Mouse (Mus musculus) left cerebral cortex, postnatal 10 days (tissue): ENCODE data around the gene Dglucy. TPM values are rescaled to one million over a fixed set of nuclear protein-coding genes. Genes with fewer than 3 reads are reported as not detected.
A peak's percentile ranks its signal among the peaks of the same experiment; 100 is the strongest.

ENCODE experiments used
- DNase-seq, 2 experiments: peaks; one replicate each; pipeline ENCODE4 v3.0.0; 2021 to 2022; ENCODE audit warnings: low spot score in 2 of 2, mixed read lengths in 1 of 2; ENCODE audit errors: extremely low spot score in 1 of 2
- intact Hi-C: fragments of 180-260 bp; cut with DNase I; formaldehyde crosslinking; loops from one replicate; pipeline ENCODE4 v1.15.1; 2025
- total RNA-seq, 2 experiments: library from RNA; stranded (reverse); gene quantifications; 2 replicates each; pipeline ENCODE4 v1.2.3; 2021

The Dglucy gene
- total RNA-seq, 2 experiments from 2014 or later, result 5.5 to 7.3 TPM

DNA sequence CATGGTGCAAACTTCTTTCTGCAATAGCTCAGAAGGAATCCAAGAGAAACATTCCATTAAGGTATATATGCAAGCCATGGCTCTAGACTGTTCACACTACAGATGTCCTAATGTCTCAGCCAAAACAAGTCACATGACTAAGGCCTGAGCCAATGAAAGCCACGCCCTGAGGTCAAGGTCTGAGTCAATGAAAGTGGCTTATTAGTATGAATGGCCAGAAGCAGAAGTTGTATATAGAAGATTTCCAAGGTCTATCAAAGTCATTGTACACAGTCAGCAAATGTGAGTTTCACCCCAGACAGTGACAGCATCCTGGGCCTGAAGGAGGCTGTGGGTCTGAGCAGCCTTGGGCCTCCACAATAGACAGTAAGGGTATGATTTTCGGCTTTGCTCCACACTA, 52.2 kb downstream of the Dglucy start:
- DNase-seq, result no peak
- intact Hi-C loops, result no loop called here

DNA sequence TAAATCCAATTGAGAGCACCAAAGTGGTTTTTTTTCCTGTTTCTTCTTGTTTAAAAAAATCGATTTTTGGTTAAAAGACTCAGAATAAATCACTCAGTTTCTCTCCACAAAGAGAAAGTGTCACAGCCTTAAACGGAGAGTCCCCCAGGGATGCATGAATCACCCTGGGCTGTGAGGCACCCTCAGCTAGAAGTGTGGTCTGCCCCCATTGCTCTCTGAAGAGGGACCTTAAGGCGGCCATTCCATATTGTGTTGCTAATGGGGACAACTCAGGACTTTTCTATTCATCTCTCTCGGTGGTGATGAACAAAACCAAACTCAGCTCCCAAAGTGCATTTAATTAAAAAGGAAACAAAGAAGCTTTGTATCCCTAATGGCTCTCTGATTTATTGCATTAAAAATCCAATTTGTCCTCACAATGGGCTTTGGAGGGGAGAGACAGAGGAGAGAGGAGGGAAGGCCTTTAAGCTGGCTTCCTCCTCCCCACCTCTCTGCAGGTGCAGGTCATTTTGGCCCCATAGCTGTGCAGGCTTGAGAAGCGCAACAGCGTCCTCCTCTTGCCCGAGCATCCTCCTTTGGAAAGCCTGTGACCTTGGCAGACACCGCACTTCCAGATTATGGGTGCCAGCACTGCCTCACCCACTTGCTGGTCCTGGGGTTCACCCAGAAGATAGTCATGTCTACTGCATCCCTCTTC, 52.9 kb downstream of the Dglucy start:
- DNase-seq, result no peak
- intact Hi-C loops, result no loop called here

DNA sequence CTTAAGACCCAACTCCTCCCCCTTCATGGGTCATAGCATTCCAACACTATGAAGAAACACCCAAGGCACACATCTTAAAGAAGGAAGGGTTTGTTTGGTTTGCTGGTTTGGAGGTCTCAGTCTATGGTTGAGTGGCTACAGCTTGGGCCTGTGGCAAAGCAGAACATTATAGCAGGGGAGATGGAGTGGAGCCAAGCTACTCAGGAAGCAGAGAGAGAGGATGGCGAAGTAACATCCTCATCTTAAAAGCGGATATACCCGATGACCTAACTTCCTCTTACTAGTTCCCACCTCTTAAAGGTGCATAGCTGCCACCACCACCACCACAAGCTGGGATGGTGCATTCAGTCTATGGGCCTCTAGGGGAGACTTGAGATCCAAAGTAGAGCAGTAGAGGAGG, 58.4 kb downstream of the Dglucy start:
- intact Hi-C loops, result no loop called here
- no peak for DNase-seq

DNA sequence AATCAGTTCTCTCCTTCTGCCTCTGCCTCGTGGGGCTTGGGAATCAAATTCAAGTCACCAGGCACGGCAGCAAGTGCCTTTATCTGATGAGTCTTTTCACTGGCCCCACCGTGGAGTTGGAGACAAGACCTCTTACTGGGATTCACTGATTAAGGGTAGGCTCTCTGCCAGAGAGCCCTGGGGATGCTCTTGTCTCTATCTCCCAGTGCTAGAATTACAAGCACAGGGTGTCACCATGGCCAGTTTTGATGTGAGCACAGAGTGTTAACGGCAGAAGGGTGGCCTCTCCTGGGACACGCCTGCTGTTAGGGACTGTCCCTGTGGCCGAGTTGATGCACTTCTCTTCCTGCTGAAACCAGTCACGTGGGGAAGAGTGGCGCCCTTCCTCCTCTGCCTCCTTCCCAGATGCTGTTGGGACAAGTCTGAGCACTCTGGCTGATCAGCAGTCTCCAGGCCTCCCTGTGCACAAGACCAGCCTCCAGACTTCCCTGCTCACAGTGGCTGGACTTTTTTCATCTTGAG, 60.3 kb downstream of the Dglucy start:
- no peak for DNase-seq
- intact Hi-C loops, result no loop called here

DNA sequence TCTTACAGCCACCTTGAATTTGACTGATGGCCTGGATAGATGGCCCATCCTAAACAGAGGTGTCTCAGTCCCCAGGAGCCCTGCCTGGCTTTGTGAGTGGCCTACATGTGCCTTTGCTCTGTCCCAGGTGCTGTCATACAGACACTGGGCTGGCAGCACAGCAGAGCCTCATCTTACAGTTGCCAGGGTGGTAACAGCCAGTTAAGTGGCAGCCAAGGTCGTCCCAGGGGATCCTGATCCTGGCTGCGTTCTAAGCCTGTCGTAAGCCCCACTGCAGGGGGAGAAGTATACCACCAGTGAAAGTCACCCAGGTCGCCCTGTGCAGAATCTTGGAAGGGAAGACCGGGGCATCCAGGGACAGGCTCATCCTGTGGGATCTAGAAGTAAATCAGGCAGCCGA, 61.1 kb downstream of the Dglucy start:
- intact Hi-C loops, result loop anchor here (2.0 kb wide), 1 partner anchor 261 kb away; no protein-coding TSS in a partner anchor
- no peak for DNase-seq

DNA sequence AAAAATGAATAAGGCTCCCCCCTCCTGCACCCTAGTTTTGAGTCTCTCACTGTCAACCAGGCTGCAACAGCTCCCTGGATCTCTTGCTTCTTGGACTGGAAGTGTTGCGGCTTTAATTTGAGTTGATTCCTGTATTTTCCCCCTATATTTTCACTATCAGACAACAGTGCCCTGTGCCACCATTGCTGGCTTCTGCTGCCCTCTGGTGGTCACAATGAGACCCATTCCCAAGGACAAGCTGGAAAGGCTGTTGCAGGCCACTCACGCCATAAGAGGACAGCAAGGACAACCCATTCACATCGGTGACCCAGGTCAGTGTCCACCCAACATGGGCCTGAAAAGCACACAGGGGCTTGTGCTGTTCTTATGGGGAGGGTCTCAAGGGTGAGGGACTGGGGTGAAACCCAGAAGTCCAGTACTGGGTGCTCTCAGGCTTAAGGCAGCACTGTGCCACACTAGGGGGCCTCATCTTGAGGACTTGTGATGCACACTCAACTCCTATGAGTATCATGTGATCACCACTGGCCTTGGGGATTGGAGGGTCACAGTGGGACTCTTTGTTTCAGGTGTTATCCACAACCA, 62.4 kb downstream of the Dglucy start:
- intact Hi-C loops, result loop anchor here (1.0 to 2.0 kb wide), 2 partner anchors 117 to 263 kb away; no protein-coding TSS in a partner anchor
- DNase-seq, result peak; percentile 74 to 83

DNA sequence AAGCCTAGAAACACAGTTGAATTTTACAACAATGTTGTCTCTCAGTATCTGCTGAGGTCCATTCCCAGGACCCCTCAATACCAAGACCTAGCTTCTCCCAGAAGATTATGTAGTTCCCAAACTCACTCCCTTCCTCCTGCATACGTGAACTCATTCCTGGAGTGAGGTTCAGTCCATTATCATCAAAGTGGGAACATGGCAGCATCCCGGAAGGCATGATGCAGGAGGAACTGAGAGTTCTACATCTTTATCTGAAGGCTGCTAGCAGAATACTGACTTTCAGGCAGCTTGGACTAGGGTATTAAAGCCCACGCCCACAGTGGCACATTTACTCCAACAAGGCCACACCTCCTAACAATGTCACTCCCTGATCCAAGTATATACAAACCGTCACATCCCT, 64.3 kb downstream of the Dglucy start:
- intact Hi-C loops, result loop anchor here (2.0 kb wide), 1 partner anchor 678 kb away; no protein-coding TSS in a partner anchor
- no peak for DNase-seq

DNA sequence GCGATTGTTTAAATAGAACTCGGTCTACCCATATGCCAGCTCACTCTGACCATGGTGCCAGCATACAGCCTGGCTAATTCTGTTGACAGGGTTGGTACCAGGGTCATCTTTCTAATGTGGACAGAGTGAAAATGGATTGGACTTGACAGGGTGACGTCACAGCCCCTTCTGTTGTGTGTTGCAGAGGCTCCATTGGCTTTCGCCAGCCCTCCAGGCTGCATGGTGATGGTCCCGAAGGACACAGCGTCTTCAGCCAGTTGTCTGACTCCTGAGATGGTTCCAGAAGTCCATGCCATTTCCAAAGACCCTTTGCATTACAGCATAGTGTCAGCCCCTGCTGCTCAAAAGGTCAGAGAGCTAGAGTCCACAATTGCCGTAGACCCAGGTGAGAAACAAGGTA, 65.7 kb downstream of the Dglucy start:
- intact Hi-C loops, result no loop called here
- DNase-seq, result no peak

DNA sequence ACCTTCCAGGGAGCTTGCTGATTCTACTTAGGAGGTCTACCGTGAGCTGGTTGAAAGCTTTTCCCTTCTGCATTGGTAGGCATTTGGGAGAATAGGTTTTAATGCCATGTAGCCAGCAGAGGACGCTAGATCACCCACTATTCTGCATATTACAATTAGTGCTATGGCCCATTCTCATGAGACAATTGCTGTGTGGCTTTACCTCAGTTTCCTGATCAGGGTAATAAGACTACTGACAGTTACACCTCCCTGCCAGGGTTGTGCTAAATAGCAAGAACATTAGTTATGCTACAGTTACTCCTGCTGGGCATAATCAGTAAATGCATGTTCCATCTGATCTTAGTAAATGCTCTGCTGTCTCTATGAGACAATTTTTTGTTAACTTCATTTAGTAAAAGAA, 67.0 kb downstream of the Dglucy start:
- no peak for DNase-seq
- intact Hi-C loops, result no loop called here

DNA sequence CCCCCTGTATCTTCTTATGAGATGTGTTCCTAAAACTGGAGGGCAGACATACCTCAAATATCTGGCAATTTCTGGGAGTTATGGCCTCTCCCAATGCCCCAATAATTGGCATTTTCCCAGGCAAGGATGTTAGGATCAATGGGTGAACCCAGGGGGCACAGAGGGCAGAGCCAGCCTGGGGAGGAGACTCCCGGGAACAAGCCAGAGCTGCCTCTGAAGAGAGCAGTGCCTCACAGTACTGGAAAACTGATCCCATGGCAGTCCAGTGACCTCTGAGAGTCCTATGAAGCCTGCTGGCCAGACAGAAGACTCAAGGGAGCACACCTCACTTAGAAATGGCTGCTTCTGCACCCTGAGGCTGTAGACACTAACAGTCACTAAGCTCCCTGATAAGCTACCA, 67.7 kb downstream of the Dglucy start:
- no peak for DNase-seq
- intact Hi-C loops, result no loop called here

DNA sequence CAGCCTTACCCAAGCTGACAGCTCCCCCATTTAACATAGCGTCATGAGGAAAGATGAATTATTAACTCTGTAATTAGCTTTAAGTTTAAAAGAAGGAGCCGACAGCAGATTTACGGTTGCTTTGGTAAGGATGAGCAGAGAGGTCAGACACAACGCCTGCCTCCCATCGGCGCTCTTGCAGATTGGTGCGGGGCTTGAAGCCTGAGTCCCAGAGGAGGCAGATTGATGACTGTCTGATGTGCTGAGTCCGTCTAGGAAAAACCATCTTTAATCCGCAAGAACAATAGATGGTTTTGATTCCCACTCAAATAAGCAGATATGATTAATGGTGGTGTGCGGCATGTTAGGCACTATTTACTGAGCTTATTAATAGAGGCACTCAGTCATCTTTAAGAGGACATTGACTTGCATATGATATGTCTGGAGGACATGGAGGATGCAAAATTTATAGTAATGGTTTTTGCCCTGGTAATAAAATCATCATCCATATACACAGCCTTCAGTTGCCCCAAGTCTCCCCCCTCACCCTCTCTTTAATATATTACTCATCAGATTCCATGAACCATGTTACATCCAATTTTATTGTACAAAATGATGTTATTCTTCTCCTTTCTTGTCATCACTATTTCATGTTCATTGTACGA, 68.7 kb downstream of the Dglucy start:
- no peak for DNase-seq
- intact Hi-C loops, result loop anchor here (2.0 kb wide), 1 partner anchor 79 kb away; no protein-coding TSS in a partner anchor

DNA sequence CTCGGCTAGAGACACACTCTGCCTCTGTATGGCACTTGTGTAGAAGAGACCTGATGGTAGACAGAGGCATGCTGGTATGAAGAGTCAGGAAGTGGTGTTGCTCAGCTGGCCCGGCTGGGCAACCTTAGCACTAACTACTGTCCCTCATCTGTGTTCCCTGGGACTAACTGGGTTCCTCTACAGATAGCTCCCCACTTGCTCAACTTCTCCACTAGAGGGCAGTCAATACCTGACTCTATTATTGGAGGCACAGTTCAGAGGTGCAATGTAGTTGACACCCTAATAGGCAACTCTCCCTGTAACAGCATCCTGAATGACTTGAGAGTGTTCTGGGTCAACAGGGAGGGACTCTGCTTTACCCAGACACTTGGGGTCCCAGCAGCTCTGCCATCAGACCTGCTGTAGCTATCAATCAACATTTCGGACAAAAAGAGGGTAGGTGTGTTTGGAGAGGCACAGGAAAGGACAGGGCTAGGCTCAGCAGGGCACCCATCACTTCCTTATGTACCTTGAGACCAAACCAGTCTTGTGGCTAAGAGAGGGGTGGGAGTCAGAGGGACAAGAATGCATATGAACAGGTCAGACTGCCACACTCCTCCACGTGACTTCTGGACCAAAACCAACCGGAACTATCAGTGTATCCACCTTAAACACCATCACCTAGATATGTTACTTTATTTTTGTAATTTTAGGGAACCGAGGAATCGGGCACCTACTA, 70.7 kb downstream of the Dglucy start:
- peak in 1 of 2 experiments; percentile 32 for DNase-seq
- intact Hi-C loops, result loop anchor here (2.0 kb wide), 1 partner anchor 77 kb away; no protein-coding TSS in a partner anchor

DNA sequence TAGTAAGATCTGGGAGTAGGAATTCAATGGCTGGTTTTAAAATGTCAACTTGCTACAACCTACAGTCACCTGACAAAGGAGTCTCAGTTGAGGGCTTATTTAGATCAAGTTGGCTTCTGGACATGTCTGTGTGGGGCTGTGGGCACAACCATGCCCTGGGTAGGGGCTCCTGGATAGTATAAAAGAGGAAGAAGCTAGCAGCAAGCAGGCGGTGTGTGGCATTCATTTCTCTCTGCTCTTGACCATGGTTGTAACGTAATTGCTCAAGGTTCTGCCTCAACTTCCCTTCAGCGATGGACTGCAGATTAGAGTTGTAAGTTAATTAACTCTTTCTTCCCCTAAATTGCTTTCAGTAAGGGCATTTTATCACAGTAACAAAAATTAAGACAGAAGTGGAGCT, 73.5 kb downstream of the Dglucy start:
- intact Hi-C loops, result no loop called here
- DNase-seq, result no peak

DNA sequence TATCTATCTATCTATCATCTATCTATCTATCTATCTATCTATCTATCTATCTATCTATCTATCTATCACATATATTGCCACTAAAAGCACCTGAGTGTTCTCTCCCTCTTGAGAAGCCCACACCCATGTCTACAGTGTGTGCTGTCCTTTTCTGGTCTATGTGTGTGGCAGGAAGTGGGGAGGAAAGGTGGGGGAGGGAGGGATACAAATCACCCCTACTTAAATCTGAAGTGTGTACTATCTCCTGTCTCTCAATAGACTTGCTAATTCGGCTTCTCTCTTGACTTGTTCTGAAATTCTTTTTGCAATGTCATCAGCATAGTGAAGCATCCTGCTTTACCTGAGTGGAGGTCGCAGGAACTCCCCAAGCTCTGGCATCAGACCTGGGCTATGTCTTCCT, 77.5 kb downstream of the Dglucy start:
- intact Hi-C loops, result no loop called here
- DNase-seq, result no peak

DNA sequence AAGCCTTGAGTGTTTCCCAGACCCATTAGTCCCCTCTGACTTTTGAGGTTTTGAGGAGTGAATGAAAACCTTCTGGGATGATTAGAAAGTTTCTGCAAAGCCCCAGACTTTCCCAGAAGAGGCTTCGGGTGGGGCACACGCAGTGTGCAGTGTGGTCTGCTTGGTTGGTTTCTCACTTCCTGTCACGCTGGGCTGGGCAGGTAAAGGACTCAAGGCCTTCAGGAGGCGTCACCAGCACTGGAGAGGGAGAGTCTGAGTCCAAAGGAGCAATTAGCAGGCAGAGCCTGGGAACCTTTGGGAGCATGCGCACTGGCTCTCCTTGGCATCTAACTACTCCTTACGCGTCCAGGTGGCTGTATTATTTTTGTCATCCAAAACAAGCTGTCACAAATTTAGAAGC, 78.9 kb downstream of the Dglucy start:
- DNase-seq, result no peak
- intact Hi-C loops, result no loop called here

DNA sequence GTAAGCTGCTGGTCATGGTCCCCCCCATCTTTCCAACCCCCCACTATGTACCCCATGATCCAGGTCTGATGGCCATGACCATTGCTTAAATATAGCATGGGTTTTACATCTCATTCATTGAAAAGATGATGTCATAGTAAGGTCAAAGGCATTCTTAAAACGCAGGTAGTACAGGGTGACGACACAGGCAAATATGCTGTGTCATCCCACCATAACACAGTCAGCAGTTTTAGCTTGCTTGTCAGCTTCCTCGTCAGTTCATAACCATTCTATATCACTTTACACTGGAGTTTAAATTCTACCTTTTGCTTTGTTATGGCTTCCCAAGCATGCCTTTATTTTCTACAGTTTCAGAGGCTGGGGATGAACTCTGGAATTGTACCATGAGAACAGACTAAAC, 83.4 kb downstream of the Dglucy start:
- intact Hi-C loops, result no loop called here
- DNase-seq, result no peak

DNA sequence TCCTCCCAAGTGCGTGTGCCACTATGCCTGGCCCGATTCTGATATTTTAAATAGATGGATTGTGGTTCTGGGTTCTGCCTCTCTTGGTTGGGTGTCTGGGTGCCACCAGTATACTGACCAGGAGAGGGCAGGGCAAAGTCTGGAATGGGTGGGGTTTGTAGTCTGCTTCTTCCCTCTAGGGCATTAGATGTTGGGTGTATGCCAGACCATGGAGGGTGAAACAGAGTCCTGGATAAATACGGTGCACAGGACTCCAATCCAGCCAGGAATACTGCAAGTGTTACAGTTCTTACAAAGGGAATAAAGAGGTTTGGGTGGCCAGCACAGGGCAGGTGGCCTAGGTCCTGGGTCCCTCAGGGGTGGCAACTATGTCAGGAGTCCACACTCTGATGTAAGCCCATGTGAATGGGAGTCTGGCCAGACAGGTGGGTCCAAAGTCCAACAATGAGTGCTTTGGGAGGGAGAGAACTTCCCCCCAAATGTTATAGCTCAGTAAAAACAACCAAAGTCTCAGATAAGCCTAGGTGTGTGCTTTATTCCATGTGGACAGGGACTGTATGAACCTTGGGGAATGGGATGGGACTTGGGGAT, 84.1 kb downstream of the Dglucy start:
- DNase-seq, result no peak
- intact Hi-C loops, result no loop called here

DNA sequence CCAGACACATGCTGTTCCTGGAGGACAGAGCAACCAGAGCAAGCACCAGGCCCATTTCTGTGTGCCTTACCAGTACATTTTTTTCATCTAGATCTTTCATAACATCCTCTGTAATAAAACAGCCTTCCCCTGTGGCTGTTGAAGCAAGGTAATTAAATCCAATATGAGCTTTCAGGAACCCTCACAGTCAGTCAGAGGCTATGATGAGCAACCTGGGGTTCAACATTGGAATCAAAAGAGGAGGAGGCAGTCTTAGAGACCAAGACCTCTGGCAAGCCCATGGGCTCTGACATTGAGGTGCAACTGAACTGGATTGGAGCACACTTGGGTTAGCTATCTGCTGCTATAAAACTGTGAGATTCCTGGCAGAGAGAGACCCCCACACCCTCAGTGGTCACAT, 86.2 kb downstream of the Dglucy start:
- DNase-seq, result no peak
- intact Hi-C loops, result no loop called here

DNA sequence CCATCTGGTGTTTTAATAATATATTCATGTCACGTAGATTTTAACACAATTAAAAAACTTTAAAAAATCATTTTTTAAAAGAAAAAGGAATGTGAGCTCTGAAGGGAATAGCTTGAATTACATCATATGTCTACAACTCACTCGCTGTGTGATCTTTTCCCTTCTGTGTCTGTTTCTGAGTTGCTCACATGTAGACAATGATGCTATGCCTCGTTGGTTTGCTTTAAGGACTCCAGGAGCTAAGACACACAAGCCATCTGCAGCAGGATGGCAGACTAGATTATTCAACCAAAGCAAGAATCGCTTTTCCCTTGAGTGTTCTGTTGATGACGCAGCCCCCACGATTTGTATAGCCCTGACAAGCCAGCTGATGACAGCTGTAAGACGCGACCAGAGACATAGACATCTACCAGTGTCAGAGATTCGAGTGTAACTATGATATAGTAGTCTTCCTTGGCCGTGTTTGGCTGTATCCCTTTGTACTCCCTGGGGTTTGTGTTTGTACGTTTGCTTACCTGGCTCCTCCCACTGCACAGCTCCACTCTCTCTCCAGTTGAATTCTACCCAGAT, 86.7 kb downstream of the Dglucy start:
- intact Hi-C loops, result no loop called here
- DNase-seq, result no peak
